Mouse (Mus musculus) mature B cell (primary cell): ENCODE measurements at regions not wholly inside any gene's neighbourhood (a gene's known extent, or its start where the extent isn't known, plus 50 kb on each side); places are given as distances from the start of the nearest gene placed in this dataset.
"Not testable (repeated sequence)": the region's sequence is repeated elsewhere in the genome, so short reads cannot be mapped to it uniquely, and the experiment has no call there.

Experiments
- in situ Hi-C: fragments of 300-500 bp; cut with MboI; formaldehyde crosslinking; loops from 2 replicates; pipeline ENCODE4 v1.14.3; 2019

DNA sequence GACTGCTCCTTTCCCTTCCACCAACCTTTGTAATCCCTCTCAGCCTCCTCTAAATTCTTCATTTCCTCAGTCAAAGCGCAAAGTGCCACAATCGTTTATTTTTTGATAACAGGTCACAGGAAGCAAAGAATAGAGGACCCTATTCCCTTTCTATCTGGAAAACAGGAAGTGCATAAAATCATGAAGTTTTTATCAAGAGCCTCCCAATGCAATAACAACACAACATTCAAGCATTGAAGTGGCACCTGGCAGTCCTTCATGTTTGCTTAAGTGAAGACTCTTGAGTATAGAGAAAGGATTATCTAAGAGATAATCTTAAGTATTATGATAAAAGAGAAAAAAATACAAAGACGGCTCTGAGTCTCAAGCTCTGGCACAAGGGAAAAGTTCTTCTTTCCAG lies 111.9 kb downstream of the Ibtk start:
- in situ Hi-C loops, result no loop called here

DNA sequence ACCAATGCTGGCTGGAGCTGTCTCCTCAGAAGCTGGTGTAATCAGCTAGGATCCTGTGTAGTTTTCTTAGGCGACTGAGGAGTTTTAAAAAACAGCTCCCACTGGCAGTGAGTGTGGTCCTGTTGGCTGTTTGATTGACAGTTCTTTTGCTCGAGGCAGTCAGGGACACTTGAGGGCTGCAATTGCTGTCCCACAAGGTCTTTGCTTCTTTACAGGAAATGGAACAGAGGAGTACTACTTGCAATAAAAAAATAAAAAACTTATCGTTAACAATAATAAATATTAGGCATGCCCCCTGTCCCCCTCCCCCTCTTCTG lies 113.0 kb downstream of the Ibtk start:
- in situ Hi-C loops, result no loop called here

DNA sequence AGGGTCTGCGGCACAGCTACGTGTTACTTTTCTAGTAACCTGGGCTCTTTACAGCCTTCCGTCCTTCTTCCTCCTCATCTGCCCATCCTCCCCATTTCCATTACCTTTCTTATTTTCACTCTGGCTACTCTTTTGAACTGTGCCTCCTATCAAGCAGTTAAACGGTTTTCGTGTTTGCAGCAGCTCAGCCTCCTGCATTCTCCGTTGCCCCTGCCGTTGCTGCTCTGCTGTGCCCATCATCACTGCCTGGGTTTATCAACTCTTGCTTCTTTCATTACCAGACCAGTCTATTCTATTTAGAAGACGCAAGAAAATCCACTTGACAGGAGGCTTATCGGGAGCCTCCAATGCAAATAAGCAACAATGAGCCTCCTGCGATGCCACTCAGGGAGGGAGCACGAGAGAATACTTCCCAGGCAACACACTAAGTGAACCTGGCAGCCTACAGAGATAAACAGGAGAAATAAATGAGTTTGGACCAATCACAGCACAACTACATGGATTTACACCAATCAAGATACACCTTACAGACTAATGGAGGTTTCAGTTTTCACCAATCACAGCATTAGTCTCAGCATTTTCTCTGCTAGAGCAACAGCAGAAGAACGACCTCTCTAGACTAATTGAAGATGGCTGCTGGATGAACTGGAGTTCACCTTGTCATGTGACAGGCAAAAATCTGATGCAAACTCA lies 113.5 kb downstream of the Ibtk start:
- in situ Hi-C loops, result no loop called here

DNA sequence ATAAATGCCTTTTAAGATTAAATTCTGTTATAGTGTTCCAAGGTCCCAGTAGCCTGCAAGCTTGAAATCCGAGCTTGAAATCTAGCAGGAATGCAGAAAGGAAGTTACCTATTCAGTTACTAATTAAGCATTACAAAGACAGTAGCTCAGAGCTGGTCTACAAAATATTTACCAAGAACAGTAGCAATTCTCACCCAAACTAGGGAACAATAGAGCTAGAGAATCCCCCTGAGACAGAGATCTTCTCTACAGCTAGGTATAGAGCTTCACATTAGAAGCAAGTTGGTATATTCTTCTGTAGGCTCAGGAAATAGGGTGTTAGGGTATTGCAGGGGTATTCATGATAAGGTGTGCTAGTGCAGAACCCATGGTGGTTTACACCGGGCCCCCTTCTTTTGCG lies 114.3 kb downstream of the Ibtk start:
- in situ Hi-C loops, result not testable (repeated sequence)

DNA sequence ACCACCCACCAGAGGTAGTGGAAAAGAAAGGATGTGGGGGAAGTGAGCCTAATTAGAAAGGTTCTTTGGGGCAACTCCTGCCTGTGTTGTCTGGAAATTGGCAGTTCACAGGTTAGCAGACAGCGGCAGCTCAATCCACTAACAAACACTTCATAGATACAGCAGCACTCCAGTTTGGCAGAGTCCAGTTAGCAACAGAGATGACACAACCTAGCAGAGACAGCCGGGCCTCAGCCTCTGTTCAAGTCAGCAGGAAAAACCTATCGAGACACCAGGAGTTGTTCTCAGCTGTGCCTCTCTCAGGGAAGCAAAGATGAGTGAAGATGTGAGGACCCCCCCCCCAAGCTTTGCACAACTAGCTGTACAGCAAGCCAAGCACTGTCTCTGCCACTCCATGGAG lies 131.2 kb downstream of the Ibtk start:
- in situ Hi-C loops, result no loop called here

- in situ Hi-C loops, result no loop called here
These were observed 131.9 kb downstream of the Ibtk start for GRCm38 (mm10) chr9:85617177-85617777.

- in situ Hi-C loops, result no loop called here
These were observed 132.8 kb downstream of the Ibtk start for GRCm38 (mm10) chr9:85616266-85616869.

- in situ Hi-C loops, result no loop called here
These were observed 140.0 kb downstream of the Ibtk start for GRCm38 (mm10) chr9:85609152-85609551.

- in situ Hi-C loops, result loop anchor here (25.0 kb wide), 1 partner anchor 1635 kb away; no protein-coding TSS in a partner anchor
These were observed 152.2 kb downstream of the Ibtk start for GRCm38 (mm10) chr9:85596959-85597358.

DNA sequence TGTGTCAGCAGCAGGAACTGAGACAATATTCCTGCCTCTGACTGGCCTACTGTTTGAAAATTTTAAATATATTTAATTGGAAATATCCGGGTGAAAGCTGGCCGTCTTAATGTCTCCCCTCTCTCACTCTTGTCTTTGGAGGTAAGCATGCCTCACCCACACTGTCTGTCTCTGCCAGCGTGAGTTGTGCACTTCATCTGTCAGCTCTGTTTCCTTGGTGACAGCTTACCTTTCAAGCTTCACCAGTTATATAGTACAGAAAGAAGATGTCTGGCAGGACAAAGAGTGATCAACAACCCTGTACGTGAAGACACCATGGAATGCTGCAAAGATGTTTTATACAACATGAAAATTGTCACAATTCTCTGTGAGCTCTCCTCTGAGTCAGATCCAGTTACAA lies 155.3 kb downstream of the Ibtk start:
- in situ Hi-C loops, result loop anchor here (25.0 kb wide), 1 partner anchor 1632 kb away; no protein-coding TSS in a partner anchor

DNA sequence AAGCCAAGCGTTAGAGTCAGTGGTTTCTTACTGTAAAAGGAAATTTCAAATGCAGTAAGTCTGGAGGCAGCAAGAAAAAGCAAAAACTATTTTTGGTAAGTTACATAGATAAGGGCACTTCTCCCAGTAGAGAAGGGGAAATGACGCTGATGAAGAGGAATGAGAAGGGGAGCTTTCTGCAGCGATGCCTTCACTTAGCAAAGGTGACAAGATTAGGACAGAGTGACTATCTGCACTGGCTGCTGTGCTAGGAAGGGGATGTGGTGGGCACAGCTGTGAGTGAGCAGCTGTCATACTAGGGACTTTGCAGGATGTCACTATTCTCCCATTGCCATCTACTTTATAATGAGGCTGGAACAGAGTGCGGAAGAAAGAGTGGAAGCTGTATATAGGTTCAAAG lies 156.5 kb downstream of the Ibtk start:
- in situ Hi-C loops, result loop anchor here (25.0 kb wide), 1 partner anchor 1630 kb away; no protein-coding TSS in a partner anchor

- in situ Hi-C loops, result loop anchor here (25.0 kb wide), 1 partner anchor 1627 kb away; no protein-coding TSS in a partner anchor
These were observed 159.9 kb downstream of the Ibtk start for GRCm38 (mm10) chr9:85589210-85589609.

DNA sequence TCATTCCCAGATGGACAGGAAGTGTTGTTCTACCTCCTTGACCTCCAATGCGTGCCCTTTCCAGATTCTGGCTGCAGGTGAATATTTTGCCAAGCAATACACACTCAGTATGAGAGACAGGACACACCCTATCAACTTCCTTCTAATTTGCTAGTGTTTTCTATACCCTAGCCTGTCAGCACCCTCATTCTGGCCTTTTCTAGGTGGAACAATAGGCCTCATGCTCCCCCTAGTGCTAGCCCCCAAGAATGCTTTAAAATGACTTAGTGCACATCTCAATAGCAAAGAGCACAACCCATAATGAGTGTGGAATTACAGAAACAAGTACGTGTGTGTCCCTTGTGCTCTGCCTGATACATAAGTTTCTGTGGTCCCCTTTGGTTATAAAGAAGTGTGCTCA lies 161.1 kb downstream of the Ibtk start:
- in situ Hi-C loops, result loop anchor here (25.0 kb wide), 1 partner anchor 1626 kb away; no protein-coding TSS in a partner anchor

- in situ Hi-C loops, result loop anchor here (25.0 kb wide), 1 partner anchor 1619 kb away; no protein-coding TSS in a partner anchor
These were observed 168.0 kb downstream of the Ibtk start for GRCm38 (mm10) chr9:85581028-85581595.

- in situ Hi-C loops, result loop anchor here (25.0 kb wide), 1 partner anchor 1616 kb away; no protein-coding TSS in a partner anchor
These were observed 171.3 kb downstream of the Ibtk start for GRCm38 (mm10) chr9:85577812-85578211.

- in situ Hi-C loops, result loop anchor here (25.0 kb wide), 1 partner anchor 1615 kb away; no protein-coding TSS in a partner anchor
These were observed 171.8 kb downstream of the Ibtk start for GRCm38 (mm10) chr9:85577338-85577737.

GRCm38 (mm10) chr9:85568877-85569276 lies 180.3 kb downstream of the Ibtk start:
- in situ Hi-C loops, result no loop called here

- in situ Hi-C loops, result no loop called here
These were observed 197.3 kb downstream of the Ibtk start for GRCm38 (mm10) chr9:85551871-85552270.

DNA sequence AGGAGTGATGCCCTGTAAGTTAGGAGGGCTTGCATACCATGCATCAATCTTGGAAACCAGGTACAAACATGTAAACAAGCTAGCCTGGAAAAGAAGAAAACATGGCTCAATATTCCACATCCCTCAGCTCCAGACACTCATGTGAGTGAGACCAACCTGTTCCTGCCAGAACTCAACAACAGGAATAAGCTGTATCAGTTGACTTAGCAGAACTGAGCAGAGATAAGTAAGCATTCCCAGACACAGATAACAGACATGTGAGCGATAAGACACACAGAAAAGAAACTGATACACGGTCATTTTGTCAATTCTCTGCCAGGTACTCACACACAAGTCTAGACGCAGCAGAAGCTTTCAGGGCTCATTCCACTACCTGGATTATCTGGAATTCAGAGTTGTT lies 198.7 kb downstream of the Ibtk start:
- in situ Hi-C loops, result no loop called here

DNA sequence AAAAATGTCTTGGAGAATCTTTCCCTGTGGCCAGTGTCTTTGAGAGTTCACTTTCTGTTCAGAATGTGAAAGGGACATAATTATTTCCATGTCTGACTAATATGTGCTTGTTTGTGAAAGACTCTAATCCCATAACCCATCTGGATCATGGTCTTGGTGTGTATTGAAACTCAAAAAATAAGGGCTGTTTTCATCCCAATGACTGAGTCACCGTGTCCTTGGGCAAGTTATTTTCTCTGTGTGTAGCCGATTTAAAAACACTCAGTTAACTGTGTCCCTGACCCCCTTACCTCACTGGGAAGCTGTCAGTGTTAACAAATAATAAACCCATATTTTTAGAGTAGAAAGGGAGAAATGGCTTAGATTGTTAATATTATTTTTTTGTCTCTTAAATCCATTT lies 202.9 kb downstream of the Ibtk start:
- in situ Hi-C loops, result no loop called here

GRCm38 (mm10) chr9:85545566-85545965 lies 203.6 kb downstream of the Ibtk start:
- in situ Hi-C loops, result no loop called here

DNA sequence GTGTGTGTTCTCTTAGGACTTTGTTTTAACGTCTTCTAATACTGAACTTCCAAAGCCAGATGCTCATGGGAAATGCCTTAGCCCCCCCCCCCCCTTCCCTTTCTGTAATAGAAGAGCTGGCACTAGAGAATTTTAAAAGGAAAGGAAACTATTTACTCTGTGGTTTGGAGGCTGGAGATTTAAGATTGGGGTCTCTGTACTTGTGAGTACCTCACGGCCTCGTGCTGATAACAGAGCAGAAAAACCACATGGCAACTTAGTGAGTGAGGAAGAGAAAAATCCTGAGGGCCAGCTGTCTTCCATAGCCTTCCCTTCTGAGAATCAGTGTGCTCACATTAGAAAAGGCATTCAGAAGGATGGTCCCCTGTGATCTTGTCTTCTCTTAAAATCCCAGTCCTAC lies 210.6 kb downstream of the Ibtk start:
- in situ Hi-C loops, result no loop called here

GRCm38 (mm10) chr9:85528421-85528820 lies 201.3 kb upstream of the Tent5a start:
- in situ Hi-C loops, result no loop called here
